Mouse (Mus musculus) CD4-positive, CD25-positive, alpha-beta regulatory T cell, adult 2 months (primary cell): ENCODE data around the gene Lrrn4.

Experiments used
- DNase-seq: peaks from one replicate; pipeline ENCODE4 v3.0.0-alpha.2; 2012; ENCODE audit warnings: low read depth, low spot score

Gene Lrrn4

GRCm38 (mm10) chr2:132871663-132872062 is 9.0 kb downstream of the Lrrn4 start:
- no peak for DNase-seq

GRCm38 (mm10) chr2:132870286-132870685 is 10.4 kb downstream of the Lrrn4 start:
- DNase-seq, result no peak

GRCm38 (mm10) chr2:132869682-132870081 is 11.0 kb downstream of the Lrrn4 start:
- DNase-seq, result no peak

- no peak for DNase-seq
Observed at GRCm38 (mm10) chr2:132867521-132867920, 13.2 kb downstream of the Lrrn4 start.

- DNase-seq, result no peak
Observed at GRCm38 (mm10) chr2:132863325-132863724, 17.4 kb downstream of the Lrrn4 start.

GRCm38 (mm10) chr2:132861456-132861855 is 19.2 kb downstream of the Lrrn4 start:
- no peak for DNase-seq

- no peak for DNase-seq
Observed at GRCm38 (mm10) chr2:132860435-132860834, 20.3 kb downstream of the Lrrn4 start.

GRCm38 (mm10) chr2:132856333-132856732 is 24.4 kb downstream of the Lrrn4 start:
- DNase-seq, result no peak

GRCm38 (mm10) chr2:132853051-132853450 is 27.6 kb downstream of the Lrrn4 start:
- no peak for DNase-seq

- DNase-seq, result no peak
Observed at GRCm38 (mm10) chr2:132849141-132849540, 31.6 kb downstream of the Lrrn4 start.

GRCm38 (mm10) chr2:132848361-132848760 is 32.3 kb downstream of the Lrrn4 start:
- DNase-seq, result no peak

- DNase-seq, result peak; percentile 7
Observed at GRCm38 (mm10) chr2:132847581-132847980, 33.1 kb downstream of the Lrrn4 start.

- peak; percentile 97 for DNase-seq
Observed at GRCm38 (mm10) chr2:132846407-132847358, 34.0 kb downstream of the Lrrn4 start, which contains the start of gene Crls1. Gene Crls1, plus strand, starts transcription at chr2:132846666.

- no peak for DNase-seq
Observed at GRCm38 (mm10) chr2:132841071-132841470, 39.6 kb downstream of the Lrrn4 start.
